In genomic region chr6:91240537-91240936, GRCm38 (mm10) we compare ENCODE assay signal across 18 mouse cellular contexts. TPM values are rescaled to one million over a fixed set of nuclear protein-coding genes. Genes with fewer than 3 reads are reported as not detected.
A peak's percentile ranks its signal among the peaks of the same experiment; 100 is the strongest.
DNase-seq lines count a peak whose midpoint lies in the region; ATAC-seq and TF ChIP-seq lines count a peak whose summit lies in the region.
"Had no signal": no experiment of that assay in that cellular context is flagged by ENCODE, and none has a peak within 500 bp of the region (broad histone marks: within the 10 kb centered on the region; RNA-seq: fewer than 3 reads in every experiment).

No protein-coding gene starts in this region.

- no peak for ATAC-seq in heart, embryonic 11.5 days (replicated peaks; ENCODE audit: insufficient number of reproducible peaks, low FRiP score, low TSS enrichment)
- ATAC-seq: liver, postnatal 0 days; midbrain, embryonic 16.5 days had no signal

- TF ChIP-seq CTCF in lung, adult 2 months (IDR thresholded peaks at IDR 0.05; ENCODE audit: insufficient read depth, low read length) = no peak

- no peak overlapping the region for H3K9ac ChIP-seq in heart, embryonic 11.5 days (ENCODE audit: low read depth, low read length)
- H3K9ac ChIP-seq: embryonic facial prominence, embryonic 15.5 days; liver, postnatal 0 days; stomach, embryonic 15.5 days had no signal

- no peak for TF ChIP-seq POLR2A in lung, adult 2 months (IDR thresholded peaks at IDR 0.05; ENCODE audit: borderline replicate concordance, extremely low read depth, low read depth, low read length)

- H3K27ac ChIP-seq in heart, embryonic 11.5 days (ENCODE audit: low read depth, low read length) = no peak overlapping the region
- H3K27ac ChIP-seq in limb, embryonic 10.5 days = peak overlapping the region; percentile 21; the same call in 1 of the 2 replicates
- H3K27ac ChIP-seq: heart, adult 2 months; stomach, embryonic 15.5 days had no signal

- H3K27me3 ChIP-seq in heart, embryonic 11.5 days (ENCODE audit: control insufficient read depth, insufficient read depth, low read length) = 0 out of 2 replicates have a peak, but pooled peaks cover 12% of the 10 kb centered on the region
- H3K27me3 ChIP-seq in limb, embryonic 10.5 days (ENCODE audit: low read depth, poor library complexity, severe bottlenecking) = no peaks in the 10 kb centered on the region
- H3K27me3 ChIP-seq: embryonic facial prominence, embryonic 15.5 days had no signal

- peaks cover 7% of the 10 kb centered on the region; the same call in 1 of the 2 replicates for H3K4me1 ChIP-seq in heart, embryonic 11.5 days (ENCODE audit: control insufficient read depth, insufficient read depth, low read length)
- peaks cover 6% of the 10 kb centered on the region for H3K4me1 ChIP-seq in lung, adult 2 months (ENCODE audit: control insufficient read depth, insufficient read depth, low read length)
- H3K4me1 ChIP-seq in limb, embryonic 10.5 days = peaks cover 49% of the 10 kb centered on the region

- no peaks in the 10 kb centered on the region for H3K36me3 ChIP-seq in heart, embryonic 11.5 days (ENCODE audit: control insufficient read depth, insufficient read depth, low read length)
- H3K36me3 ChIP-seq in limb, embryonic 10.5 days = peaks cover 11% of the 10 kb centered on the region
- H3K36me3 ChIP-seq: stomach, embryonic 15.5 days had no signal

- H3K9me3 ChIP-seq in heart, embryonic 11.5 days (replicated peaks; ENCODE audit: control insufficient read depth, low read length) = no peaks in the 10 kb centered on the region
- H3K9me3 ChIP-seq in limb, embryonic 10.5 days (replicated peaks) = no peaks in the 10 kb centered on the region
- H3K9me3 ChIP-seq: embryonic facial prominence, embryonic 15.5 days; stomach, embryonic 15.5 days had no signal

- no peak overlapping the region for H3K4me2 ChIP-seq in heart, embryonic 11.5 days
- H3K4me2 ChIP-seq: embryonic facial prominence, embryonic 15.5 days; stomach, embryonic 15.5 days had no signal

- H3K4me3 ChIP-seq in heart, embryonic 11.5 days (ENCODE audit: low read depth, low read length) = no peak overlapping the region
- no peak overlapping the region for H3K4me3 ChIP-seq in lung, adult 2 months (replicated peaks; ENCODE audit: extremely low read depth, low read depth, low read length)
- H3K4me3 ChIP-seq in limb, embryonic 10.5 days = no peak overlapping the region
- H3K4me3 ChIP-seq: embryonic facial prominence, embryonic 15.5 days; heart, adult 2 months; stomach, embryonic 15.5 days had no signal

- DNase-seq in heart, adult 11 months = peak; percentile 95
- DNase-seq in lung, adult 18-20 months = peak; percentile 21 to 30
- no peak for DNase-seq in lung, adult 2 months
- DNase-seq in limb, embryonic 10.5 days (ENCODE audit: low spot score) = no peak
- DNase-seq in layer of hippocampus, adult 18-20 months (ENCODE audit: low spot score in 2 of 2) = no peak
- DNase-seq in cerebellum, adult 8-10 months = no peak
- DNase-seq: adrenal gland, adult 2 months; B cell, adult 2 months; kidney, adult 2 months; kidney, postnatal 14 days; liver, postnatal 0 days; thymus, adult 2 months had no signal

- WGBS in heart, embryonic 11.5 days (ENCODE audit: insufficient replicate concordance) = 59% methylated on average over 2 of the region's 2 CpGs
- 22% methylated on average over 2 of the region's 2 CpGs for WGBS in lung, adult 2 months
- WGBS in limb, embryonic 10.5 days = 68% methylated on average over 2 of the region's 2 CpGs

RNA-seq across cellular contexts. Expression of gene Fbln2, which starts 28.3 kb away (rescaled TPM):
- 105 and 137 TPM in 2 replicates for polyA plus RNA-seq in heart, embryonic 11.5 days (2014; fragmentation: Nextera tagmentation; extraction: Ambion mirVana)
- polyA plus RNA-seq in lung, adult 2 months (2012; rRNA removed) = 63.0 and 88.3 TPM in 2 replicates
- 61.9 and 101 TPM in 2 replicates for polyA plus RNA-seq in limb, embryonic 10.5 days (2016; fragmentation: Nextera tagmentation; extraction: Ambion mirVana)
- 1 to 10 TPM; 7.8 to 10.0 TPM for total RNA-seq in layer of hippocampus, adult 18-20 months (2021)
- total RNA-seq: megakaryocyte, adult 5-6 weeks had no signal

Comparison
In these comparisons a context has a peak if more than half of its experiments do, and no peak if none do; other contexts are left out.
1. DNase-seq: peak in heart, adult 11 months (single experiment) and lung, adult 18-20 months (2 of 2); none in lung, adult 2 months (single experiment), limb, embryonic 10.5 days (single experiment), layer of hippocampus, adult 18-20 months (0 of 2) and cerebellum, adult 8-10 months (single experiment).